Mouse (Mus musculus): ENCODE data around the gene C1galt1. TPM values are rescaled to one million over a fixed set of nuclear protein-coding genes. Genes with fewer than 3 reads are reported as not detected.

C1galt1 gene
- polyA plus RNA-seq, 1 experiment from 2014 or later = 8.1 TPM

GRCm38 (mm10) chr6:7856682-7857290 lies 12.1 kb downstream of the C1galt1 start:
- ATAC-seq (ENCODE audit: low FRiP score, low TSS enrichment) = peak; percentile 53
- 44% methylated on average over 5 of the region's 5 CpGs for WGBS
- H3K4me2 ChIP-seq (replicated peaks; ENCODE audit: low read depth) = no peak overlapping the region

GRCm38 (mm10) chr6:7857356-7858247 lies 13.0 kb downstream of the C1galt1 start:
- Histone ChIP-seq H3K9me3 (ENCODE audit: control insufficient read depth, low read length) (no peaks in the 10 kb centered on the region), H3K27me3 (ENCODE audit: control insufficient read depth, insufficient read depth, low read length) (no peaks in the 10 kb centered on the region), H3K4me2 (replicated peaks; ENCODE audit: low read depth) (no peak overlapping the region), H3K9ac (ENCODE audit: low read length) (no peak overlapping the region), H3K4me3 (ENCODE audit: low read depth, low read length) (no peak overlapping the region), H3K36me3 (ENCODE audit: control insufficient read depth, insufficient read depth, low read length) (no peaks in the 10 kb centered on the region), H3K27ac (replicated peaks) (no peak overlapping the region), H3K4me1 (replicated peaks; ENCODE audit: control insufficient read depth, insufficient read depth) (0 out of 2 replicates have a peak, but pooled peaks cover 3% of the 10 kb centered on the region)
- TF ChIP-seq EP300 (optimal IDR thresholded peaks at IDR 0.05) (no peak), CTCF (IDR thresholded peaks at IDR 0.05; ENCODE audit: low read depth) (no peak)
- 55% methylated on average over 8 of the region's 8 CpGs for WGBS
- ATAC-seq (ENCODE audit: low FRiP score, low TSS enrichment) (no peak), DNase-seq (ENCODE audit: low spot score) (no peak)

More at GRCm38 (mm10) chr6:7856682-7857290, 12.1 kb downstream of the C1galt1 start:
- DNase-seq (ENCODE audit: low spot score) = peak; percentile 49
- H3K4me1 ChIP-seq (replicated peaks; ENCODE audit: control insufficient read depth, insufficient read depth) = 0 out of 2 replicates have a peak, but pooled peaks cover 3% of the 10 kb centered on the region
- no peak overlapping the region for H3K4me3 ChIP-seq (ENCODE audit: low read depth, low read length)
- no peaks in the 10 kb centered on the region for H3K9me3 ChIP-seq (ENCODE audit: control insufficient read depth, low read length)
- no peak overlapping the region for H3K9ac ChIP-seq (ENCODE audit: low read length)
- H3K27me3 ChIP-seq (ENCODE audit: control insufficient read depth, insufficient read depth, low read length) = no peaks in the 10 kb centered on the region
- no peaks in the 10 kb centered on the region for H3K36me3 ChIP-seq (ENCODE audit: control insufficient read depth, insufficient read depth, low read length)
- TF ChIP-seq CTCF (IDR thresholded peaks at IDR 0.05; ENCODE audit: low read depth) (peak; percentile 58), EP300 (optimal IDR thresholded peaks at IDR 0.05) (no peak)
- no peak overlapping the region for H3K27ac ChIP-seq (replicated peaks)

DNA sequence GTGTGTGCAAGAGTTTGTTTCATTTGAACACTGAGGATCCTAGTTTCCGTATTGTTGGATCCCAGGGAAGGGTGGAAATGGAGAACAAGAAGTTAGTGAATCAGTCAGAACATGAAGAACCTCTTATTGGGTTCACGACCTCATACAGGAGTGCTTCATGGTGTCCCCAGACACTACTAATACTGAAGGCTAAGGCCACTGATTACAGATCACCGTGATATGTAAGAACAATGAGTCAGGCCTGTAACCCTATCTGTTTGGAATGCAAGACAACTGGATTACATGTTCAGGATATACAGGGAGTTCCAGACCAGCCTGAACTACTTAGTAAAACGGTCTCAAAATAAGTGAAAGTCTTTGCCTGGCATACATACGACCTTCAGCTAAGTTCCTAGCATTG lies 13.9 kb downstream of the C1galt1 start:
- no peak overlapping the region for H3K4me2 ChIP-seq (replicated peaks; ENCODE audit: low read depth)
- H3K4me3 ChIP-seq (ENCODE audit: low read depth, low read length) = no peak overlapping the region
- 0 out of 2 replicates have a peak, but pooled peaks cover 3% of the 10 kb centered on the region for H3K4me1 ChIP-seq (replicated peaks; ENCODE audit: control insufficient read depth, insufficient read depth)
- no peaks in the 10 kb centered on the region for H3K9me3 ChIP-seq (ENCODE audit: control insufficient read depth, low read length)
- H3K9ac ChIP-seq (ENCODE audit: low read length) = no peak overlapping the region
- H3K27me3 ChIP-seq (ENCODE audit: control insufficient read depth, insufficient read depth, low read length) = no peaks in the 10 kb centered on the region
- H3K36me3 ChIP-seq (ENCODE audit: control insufficient read depth, insufficient read depth, low read length) = no peaks in the 10 kb centered on the region
- WGBS = 65% methylated on average over 5 of the region's 5 CpGs
- no peak for DNase-seq (ENCODE audit: low spot score)
- H3K27ac ChIP-seq (replicated peaks) = no peak overlapping the region
- TF ChIP-seq CTCF (IDR thresholded peaks at IDR 0.05; ENCODE audit: low read depth) = no peak
- TF ChIP-seq EP300 (optimal IDR thresholded peaks at IDR 0.05) = no peak
- no peak for ATAC-seq (ENCODE audit: low FRiP score, low TSS enrichment)

- H3K27ac ChIP-seq (replicated peaks) = no peak overlapping the region
- DNase-seq (ENCODE audit: low spot score) (no peak), ATAC-seq (ENCODE audit: low FRiP score, low TSS enrichment) (no peak)
Measured at GRCm38 (mm10) chr6:7859161-7859560, 14.5 kb downstream of the C1galt1 start.

GRCm38 (mm10) chr6:7861033-7861432 lies 16.4 kb downstream of the C1galt1 start:
- DNase-seq (ENCODE audit: low spot score) = no peak
- no peaks in the 10 kb centered on the region for H3K9me3 ChIP-seq (ENCODE audit: control insufficient read depth, low read length)
- H3K4me3 ChIP-seq (ENCODE audit: low read depth, low read length) = no peak overlapping the region
- no peak overlapping the region for H3K9ac ChIP-seq (ENCODE audit: low read length)
- no peak for TF ChIP-seq EP300 (optimal IDR thresholded peaks at IDR 0.05)
- no peak for TF ChIP-seq CTCF (IDR thresholded peaks at IDR 0.05; ENCODE audit: low read depth)
- no peaks in the 10 kb centered on the region for H3K27me3 ChIP-seq (ENCODE audit: control insufficient read depth, insufficient read depth, low read length)
- ATAC-seq (ENCODE audit: low FRiP score, low TSS enrichment) = no peak
- no peak overlapping the region for H3K27ac ChIP-seq (replicated peaks)
- no peak overlapping the region for H3K4me2 ChIP-seq (replicated peaks; ENCODE audit: low read depth)
- WGBS = 30% methylated on average over 3 of the region's 3 CpGs
- 0 out of 2 replicates have a peak, but pooled peaks cover 2% of the 10 kb centered on the region for H3K4me1 ChIP-seq (replicated peaks; ENCODE audit: control insufficient read depth, insufficient read depth)
- H3K36me3 ChIP-seq (ENCODE audit: control insufficient read depth, insufficient read depth, low read length) = peaks cover 3% of the 10 kb centered on the region; the same call in 1 of the 2 replicates

More at GRCm38 (mm10) chr6:7859161-7859560, 14.5 kb downstream of the C1galt1 start:
- Histone ChIP-seq H3K4me3 (ENCODE audit: low read depth, low read length) (no peak overlapping the region), H3K4me2 (replicated peaks; ENCODE audit: low read depth) (no peak overlapping the region), H3K36me3 (ENCODE audit: control insufficient read depth, insufficient read depth, low read length) (no peaks in the 10 kb centered on the region), H3K27me3 (ENCODE audit: control insufficient read depth, insufficient read depth, low read length) (no peaks in the 10 kb centered on the region), H3K9ac (ENCODE audit: low read length) (no peak overlapping the region), H3K4me1 (replicated peaks; ENCODE audit: control insufficient read depth, insufficient read depth) (0 out of 2 replicates have a peak, but pooled peaks cover 3% of the 10 kb centered on the region), H3K9me3 (ENCODE audit: control insufficient read depth, low read length) (no peaks in the 10 kb centered on the region)
- 86% methylated on average over 3 of the region's 3 CpGs for WGBS
- no peak for TF ChIP-seq EP300 (optimal IDR thresholded peaks at IDR 0.05)
- no peak for TF ChIP-seq CTCF (IDR thresholded peaks at IDR 0.05; ENCODE audit: low read depth)

Measured in stomach, postnatal 0 days (tissue).